Mouse (Mus musculus): ENCODE data around the gene Ubxn11. TPM values are rescaled to one million over a fixed set of nuclear protein-coding genes. Genes with fewer than 3 reads are reported as not detected.

Ubxn11 gene
- total and polyA plus RNA-seq, 3 experiments, result 5.4 to 7.5 (median 6.7) TPM

DNA sequence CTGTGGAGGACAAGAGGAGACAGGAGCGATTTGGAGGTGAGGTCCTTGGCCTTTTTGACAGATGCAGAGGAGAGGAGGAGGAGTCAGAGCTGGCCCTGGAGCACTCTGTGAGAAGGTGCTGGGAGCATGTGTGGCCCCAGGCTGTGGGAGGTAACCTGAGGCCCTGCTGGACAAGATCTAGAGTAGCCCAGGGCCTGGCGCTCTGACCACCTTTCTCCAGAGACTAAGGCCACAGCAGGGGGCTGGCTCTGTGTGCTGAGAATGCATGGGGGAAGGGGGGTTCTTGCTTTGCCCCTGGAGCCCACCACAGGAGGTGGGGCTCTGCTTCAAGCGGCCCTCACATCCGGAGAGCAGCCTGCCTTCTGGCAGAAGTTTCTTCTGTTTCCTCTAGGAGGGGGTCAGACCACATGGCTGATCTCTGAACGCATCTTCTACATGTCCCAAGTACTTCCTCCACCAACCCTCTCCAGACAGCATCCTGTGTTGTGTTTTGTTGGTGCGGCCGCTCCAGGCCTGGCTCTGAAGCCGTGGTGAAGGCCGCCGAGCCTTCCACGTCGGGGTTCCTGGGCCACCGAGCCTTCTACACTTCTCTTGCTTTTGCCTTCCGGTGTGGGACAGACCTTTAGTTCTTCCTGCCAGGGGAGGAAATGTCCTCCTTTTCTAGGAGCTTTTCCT is 15.9 kb downstream of the Ubxn11 start:
- no peak for DNase-seq

DNA sequence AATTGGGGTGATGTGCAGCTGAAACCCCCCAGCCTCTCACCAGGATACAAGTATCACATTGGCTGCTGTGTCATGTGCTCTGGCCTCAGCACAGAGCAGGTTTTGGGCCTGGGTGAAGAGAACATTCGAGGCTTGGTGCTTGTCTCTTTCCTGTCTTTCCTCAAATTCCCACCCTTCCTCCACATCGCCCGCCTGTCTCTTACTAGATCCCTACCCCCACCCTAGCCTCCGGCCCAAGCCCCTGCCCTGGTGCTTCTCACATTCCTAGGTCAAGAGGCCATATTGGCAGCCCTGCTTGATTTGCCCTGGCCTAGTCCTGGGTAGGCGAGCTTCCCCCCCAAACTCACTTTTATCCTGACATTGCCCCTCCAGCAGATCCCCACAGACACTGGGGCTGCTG is 16.7 kb downstream of the Ubxn11 start:
- no peak for DNase-seq

DNA sequence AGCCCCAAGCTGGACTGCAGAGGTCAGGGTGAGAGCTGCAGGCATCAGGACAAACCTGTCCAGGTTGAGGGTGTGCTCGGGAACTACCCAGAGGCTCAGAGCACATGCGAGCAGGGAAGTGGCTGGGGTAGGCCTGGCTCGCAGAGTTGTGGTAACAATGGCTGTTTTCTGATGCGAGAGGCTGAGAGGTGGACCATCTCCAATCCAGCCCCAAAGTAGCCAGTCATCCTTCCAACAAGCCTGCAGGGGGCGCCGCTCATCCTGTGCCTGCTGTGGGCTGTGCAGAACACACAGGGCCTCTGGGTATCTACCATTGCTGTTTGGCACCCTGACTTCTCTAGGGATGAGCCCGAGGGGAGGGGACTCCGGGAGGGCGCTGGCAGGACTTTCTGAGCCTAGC is 17.3 kb downstream of the Ubxn11 start:
- DNase-seq, result no peak

DNA sequence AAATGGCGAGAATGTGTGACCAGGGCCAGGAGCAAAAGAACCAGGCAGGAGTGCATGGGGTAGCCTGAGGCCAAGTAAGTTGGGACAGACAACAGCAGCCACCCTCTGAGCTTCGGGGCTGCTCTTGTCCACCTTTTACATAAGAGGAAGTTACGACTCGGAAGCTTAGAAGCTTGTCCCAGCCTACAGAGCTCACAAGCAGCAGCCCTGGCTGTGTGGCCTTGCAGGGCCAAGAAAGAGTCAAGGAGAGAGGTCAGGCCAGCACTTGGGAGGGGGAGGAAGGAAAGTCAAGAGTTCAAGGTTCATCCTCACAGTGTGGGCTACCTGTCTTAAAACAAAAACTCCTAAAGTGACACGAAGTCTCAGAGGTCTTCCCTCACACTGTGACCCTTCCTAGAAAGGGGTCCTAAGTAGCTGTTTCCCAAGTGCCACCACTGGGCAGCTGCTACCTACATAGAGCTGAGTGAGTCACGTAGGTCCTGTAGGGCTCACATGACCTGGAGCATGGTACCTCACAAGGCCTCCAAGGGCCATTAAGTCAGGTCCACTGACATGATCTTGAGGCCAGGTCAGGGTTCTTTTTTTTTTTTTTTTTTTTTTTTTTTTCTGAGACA is 17.9 kb downstream of the Ubxn11 start:
- no peak for DNase-seq

DNA sequence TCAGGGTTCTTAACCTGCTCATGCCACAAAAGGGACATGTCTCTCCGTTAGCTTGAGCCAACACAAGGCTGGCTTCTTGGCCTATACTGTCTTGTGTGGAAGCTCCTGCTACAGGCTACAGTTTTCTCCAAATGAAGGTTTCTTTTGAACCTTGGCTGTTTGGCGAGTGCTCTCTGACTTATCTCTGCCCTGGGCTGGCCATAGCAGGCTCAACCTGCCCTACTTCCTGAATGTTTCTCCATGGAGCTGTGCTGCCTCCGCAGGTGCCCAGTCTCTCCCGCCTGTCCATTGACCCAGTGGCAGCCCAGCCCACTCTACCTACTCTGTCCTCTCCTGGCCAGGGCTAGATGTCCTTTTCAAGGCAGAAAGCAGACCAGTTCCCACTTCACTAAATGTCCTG is 18.5 kb downstream of the Ubxn11 start:
- no peak for DNase-seq

DNA sequence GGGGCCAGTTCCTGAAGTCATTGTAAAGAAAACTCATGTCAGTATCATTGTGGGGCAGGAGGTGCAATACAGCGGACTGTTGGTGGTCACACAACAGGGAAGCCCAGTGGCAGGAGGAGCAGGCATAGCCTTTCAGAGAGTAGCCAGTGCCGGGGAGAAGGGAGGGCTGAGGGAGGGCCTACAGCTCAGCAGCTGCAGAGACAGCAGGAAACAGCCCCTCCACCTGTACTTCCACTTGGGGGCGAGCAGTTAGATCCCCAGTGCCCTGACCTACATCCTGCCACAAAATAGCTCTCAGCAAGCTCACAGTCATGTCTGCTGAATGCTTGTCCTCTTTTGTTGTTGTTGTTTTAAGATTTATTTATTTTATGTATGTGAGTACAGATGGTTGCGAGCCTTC is 19.2 kb downstream of the Ubxn11 start:
- DNase-seq, result no peak

DNA sequence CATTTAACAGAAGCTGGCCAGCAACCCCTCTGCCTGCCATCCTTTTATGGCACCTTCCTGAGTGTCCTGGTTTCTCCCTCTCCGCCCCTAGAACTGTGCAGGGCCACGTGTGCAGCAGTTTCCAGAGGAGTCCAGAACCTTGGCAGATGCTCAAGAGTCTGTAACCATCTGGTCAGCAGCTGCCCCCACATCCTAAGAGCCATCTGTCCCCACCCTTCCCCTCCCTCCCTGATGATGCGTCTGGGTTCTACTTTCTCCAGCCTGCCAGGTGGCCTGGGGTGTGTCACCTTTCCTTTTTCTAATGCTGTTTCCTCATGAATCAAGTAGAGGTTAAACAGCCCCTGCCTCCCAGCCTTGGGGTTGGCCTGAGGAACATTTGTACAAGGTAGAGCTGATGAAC is 19.9 kb downstream of the Ubxn11 start:
- DNase-seq, result no peak

DNA sequence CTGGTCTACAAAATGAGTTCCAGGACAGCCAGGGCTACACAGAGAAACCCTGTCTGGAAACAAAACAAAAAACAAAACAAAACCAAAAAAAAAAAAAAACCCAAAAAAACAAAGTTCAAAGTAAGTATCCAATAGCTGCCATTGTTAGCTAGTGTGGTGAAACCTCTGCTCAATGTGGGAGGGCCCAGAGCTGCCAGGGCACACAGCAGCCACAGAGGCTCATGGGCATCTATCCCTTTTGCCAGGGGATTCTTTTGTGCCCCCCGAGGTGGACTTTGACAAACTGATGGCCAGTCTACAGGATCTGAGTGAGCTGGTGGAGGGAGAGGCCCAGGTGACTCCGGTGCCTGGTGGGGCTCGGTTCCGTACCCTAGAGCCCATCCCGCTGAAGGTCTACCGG is 20.8 kb downstream of the Ubxn11 start:
- DNase-seq, result no peak

DNA sequence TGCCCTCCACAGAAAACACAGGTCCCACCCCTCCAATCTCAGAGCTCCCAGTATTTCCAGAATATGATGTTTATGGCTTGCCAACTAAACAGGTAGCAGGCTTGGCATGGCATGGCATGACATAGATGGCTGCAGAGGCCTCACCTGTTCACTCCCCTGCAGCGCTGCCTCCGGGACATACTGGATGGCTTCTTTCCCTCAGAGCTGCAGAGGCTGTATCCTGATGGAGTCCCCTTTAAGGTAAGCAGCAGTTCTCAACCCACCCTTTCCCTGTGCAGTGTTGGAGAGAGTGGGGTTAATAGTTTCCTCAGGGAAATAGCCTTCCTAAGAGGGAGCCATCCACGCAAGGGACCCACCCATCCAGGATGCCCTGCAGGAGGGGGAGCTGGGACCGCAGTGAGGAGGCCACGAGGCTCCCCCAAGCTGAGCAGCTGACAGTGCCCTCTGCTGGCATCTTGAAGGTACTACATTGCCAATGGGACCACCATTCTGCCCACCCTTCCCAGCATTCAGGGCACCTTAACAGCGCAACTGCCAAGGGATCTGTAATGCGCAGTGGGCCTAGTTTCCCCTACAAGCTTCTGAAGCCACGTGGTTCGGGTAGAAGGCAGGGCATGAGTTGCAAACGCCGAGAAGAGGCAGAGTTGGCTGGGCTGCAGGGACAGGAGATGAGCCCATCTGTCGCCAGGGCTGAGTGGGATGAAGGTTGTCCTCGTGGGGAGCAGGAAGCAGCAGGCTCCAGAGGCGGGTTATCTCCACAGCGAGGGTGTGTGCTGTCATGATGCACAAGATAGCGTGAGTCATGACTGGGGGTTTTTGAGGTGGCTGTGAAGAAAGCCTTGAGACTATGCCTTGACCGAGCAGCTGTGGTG is 21.5 kb downstream of the Ubxn11 start:
- DNase-seq, result peak; percentile 86

DNA sequence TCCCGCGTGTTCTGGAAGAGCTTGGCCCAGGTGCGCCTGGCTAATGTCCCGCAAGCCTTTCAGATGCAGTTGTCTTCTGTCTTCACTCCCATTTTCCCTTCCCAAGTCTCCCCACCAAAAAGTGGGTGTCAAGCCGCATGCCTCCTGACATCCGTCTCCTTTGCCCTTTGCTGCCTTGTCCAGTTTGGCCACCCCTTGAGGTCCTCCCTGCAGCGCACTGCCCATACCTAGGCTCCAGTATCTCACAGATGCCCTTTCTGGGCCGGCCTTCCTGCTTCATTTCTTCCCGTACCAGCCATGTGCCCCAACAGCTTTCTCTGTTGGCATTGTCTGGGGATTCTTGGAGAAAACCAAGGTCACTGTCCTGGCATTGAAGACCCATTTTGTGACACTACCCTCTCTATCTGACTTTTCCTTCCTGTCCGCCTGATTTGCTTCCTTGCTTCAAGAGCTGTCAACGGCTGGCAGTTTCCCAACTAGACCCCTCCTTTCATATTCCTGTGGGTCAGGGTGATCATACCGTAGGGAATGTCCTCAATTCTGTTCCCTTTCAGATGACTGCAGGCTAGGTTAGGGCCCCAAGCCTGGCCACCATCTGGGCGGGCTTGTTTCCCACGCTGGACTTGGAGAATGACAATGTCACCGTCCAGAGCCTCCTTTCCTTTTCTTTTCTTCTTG is 23.2 kb downstream of the Ubxn11 start:
- DNase-seq, result no peak

DNA sequence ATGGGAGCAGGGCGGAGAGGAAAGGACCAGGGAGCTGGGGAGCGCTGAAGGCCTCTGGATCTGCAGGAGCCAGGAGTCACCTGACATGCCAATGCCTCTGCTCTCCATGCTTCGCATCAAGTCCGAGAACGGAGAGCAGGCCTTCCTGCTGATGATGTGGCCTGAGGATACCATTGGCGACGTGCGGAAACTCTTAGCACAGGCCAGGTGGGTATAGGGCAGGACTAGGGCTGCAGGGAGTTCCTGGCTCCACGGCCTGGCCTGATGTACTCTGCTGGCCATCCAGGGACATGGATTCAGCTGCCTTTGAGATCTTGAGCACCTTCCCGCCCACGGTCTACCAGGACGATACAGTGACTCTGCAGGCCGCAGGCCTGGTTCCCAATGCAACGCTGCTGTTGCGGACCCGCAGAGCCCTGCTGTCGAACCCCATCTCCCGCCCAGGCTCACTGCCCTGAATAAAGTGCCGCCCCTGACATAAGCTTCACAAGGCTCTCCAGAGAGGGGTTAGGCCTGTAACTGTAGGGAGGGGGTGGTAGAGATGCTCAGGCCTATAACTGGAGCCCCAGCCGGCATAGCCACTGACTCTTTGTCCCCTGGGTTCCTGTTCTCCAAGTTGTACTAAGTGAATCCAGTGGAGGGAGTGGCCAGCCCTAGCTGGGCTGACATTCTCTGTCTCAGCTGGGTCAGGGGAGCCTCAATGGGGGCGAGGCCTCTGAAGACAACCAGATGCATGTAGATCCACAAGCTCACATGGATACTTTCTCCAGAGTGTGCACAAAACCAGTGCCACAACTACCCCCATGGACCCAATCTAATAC is 24.1 kb downstream of the Ubxn11 start:
- no peak for DNase-seq

DNA sequence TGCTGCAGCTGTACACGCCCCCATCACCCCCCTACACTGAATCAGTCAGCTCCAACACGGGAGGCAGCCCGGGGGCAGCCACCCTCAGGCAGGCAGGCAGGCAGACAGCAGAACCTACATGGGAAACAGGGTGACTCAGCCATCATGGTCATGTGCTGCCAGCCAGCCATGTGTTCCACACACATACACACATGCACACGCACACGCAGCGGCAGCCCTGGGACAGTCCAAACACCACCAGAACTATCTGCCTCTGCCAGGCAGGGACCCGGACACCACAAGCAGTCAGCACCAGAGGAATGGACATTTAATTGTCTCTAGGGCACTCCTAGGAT is 24.7 kb downstream of the Ubxn11 start:
- DNase-seq, result peak; percentile 14

DNA sequence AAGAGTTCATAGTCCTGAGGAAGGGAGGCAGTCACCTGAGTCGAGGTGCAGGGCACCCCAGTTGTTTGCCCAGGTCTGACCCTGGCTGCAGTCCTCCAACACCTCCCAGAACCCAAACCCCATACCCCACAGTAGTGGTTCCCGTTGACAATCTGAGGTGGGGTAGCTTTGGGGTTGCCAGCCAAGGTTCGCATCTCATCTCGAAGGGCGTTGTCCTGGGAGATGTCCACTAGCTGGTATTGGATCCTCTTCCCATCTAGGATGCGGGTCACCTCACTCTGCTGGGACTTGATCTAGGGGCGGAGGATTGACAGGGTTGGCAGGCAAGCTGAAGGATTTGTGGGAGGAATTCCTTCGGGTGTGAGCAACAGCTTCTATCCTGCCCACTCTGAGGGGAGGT is 25.4 kb downstream of the Ubxn11 start:
- no peak for DNase-seq

DNA sequence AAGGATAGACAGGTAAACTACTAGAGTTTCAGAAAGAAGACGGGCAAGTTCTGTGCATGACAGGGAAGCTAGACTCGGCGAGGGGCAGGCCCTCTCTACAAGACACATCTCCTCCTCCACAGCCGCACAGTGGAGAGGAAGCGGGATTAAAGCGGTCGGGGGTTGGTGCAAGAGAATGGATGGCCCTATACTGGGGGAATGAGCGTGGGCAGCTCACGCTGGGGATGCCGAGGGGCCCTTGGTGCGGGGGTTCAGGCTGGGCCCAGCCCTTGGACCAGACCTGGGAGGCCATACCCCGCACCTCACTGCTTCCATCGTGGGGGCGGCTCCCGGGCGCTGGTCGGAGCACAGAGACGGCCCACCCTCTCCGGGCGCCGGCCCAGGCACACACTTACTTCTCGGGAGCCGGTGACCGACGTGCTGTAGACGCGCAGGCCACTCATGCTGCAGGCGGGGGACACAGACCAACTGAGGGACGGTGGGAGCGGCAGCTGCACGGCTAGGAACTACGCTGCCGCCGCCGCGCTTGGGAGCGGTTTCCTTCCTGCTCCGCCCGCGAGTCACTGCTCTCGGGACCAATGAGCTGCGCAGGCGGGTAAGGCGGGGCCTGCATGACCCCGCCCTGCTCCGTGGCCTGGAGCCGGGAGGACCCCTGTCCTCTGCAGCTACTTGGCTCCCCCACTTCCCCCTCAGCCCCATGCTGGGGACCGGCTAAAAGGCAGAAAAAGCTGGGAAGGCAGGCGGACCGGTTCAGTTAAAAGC is 26.0 kb downstream of the Ubxn11 start, which contains the start of gene Sh3bgrl3:
TSS of gene Sh3bgrl3 (minus strand) at position 569 of the 762 bp plus-strand sequence.
- peak; percentile 93 for DNase-seq

DNA sequence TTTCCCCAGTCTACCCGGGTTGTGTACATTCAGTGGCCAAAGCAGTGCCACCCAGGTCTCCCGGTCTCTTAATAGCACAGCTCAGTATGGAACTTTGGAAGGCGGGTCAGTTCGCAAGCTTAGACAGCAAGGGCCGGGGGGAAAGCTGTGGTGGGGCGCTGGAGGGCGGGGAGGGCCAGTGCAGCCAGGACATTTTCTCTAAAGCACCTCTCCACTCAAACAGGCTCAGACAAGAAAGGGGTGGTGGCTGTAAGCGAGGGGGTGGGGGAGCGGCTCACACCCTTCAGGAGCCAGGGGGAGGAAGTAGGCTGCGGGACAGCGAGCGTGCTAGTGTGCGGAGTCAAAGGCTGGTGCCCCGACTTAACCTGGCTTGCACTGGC is 26.6 kb downstream of the Ubxn11 start:
- DNase-seq, result no peak

DNA sequence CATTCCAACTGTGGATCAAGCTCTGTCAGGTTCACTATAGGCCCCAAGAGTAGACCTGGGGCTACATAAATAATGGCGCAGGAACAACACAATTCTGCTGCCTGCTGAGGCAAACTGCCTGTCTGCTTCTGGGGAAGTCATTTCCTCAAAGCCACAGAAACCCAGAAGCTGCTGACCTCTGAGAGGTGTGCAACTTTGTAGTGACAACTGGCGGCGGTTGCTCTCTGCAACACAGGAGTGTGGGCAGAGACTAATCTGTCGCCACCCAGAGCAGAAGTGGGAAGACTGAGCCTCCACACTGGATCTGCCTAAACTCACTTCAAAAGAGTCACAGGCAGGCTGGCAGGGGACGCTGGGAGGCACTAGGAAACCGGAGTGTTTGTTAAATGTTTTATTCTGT is 27.1 kb downstream of the Ubxn11 start:
- no peak for DNase-seq

DNA sequence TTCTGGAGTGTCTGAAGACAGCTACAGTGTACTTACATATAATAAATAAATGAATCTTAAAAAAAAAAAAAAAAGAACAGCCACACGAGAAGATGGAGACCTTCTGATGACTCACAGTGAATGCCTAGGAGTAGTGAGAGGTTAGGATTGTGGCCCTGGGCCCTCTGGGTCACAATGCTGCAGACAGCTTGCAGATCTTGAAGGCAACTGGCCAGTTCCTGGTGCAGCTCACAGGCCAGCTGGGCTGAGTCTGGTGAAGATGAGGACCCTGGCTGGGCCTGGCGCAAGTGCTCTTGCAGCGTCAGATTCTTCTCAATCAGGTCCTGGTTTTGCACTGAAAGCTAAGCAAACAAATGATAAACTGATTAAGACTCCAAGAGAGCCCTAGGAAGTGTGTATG is 29.7 kb downstream of the Ubxn11 start:
- DNase-seq, result no peak

DNA sequence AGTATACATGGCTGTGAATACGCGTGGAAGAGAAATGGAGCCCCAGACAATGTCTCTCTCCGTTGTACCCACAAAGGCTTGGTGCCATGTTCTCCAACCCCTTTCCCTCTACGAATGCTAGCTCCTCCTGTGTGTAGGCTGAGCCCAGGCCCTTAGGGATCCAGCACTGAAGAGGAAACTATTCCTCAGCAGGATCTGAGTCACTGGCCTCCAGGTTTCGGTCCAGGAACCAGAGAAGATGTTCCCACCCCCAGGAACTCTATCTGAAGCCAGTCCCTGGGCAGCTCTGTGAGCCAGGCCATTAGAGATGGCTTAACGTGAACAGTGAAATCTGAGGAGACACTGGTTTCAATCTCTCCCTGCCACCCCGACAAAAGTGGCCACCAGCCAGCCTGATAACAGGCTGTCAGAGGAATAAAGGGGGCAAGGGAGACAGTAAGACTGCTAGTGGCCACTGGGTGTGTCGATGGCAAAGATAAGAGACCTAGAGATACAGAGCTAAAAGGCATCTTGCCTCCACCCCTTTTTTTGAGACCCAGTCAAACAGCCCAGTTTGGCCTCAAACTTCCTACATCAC is 30.2 kb downstream of the Ubxn11 start:
- DNase-seq, result no peak

DNA sequence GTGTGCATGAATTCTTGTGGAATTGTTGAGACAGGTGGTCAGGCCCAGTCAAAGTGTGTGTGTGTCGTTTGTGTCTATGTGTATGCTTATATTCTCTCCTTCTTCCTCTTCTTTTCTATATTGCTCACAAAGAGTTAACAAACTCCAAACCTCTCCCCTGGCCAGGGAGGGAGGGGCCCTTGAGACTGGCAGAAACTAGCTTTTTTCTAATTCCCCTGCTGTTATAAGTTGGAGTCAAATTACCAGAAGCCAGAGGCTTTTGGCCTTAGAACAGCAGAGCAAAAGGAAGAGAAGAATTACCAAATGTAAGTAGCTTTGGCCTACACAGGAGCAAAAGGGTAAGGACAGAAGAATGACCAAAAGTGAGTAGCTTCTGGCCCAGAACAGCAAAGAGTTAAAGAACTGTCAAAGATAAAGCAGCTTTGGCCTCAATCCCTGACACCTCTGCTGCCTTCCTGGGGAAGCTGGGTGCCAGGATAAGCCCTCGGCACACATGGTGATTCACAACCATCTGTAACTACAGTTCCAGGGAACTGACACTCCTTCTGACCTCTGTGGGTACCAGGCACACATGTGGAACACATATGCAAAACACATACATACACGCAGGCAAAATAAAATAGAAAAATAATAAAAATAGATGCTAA is 34.0 kb downstream of the Ubxn11 start:
- no peak for DNase-seq

DNA sequence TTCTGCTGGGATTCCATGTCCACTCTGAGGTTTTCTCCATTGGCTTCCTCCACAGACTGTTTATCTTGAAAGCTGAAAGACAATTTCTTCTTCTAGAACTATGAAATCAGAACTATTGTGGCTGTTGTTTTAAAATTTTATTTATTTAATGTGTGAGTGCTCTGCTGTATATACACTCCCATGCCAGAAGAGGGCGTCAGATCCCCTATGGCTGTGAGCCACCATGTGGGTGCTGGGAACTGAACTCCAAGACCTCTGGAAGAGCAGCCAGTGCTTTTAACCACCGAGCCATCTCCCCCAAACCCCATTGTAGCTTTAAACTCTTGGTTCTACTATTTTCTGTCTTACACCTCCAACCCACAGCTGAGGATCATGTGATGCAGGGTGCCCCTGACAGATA is 36.5 kb downstream of the Ubxn11 start:
- no peak for DNase-seq

Measured in adrenal gland, adult 2 months (tissue).